Mouse (Mus musculus): ENCODE data around the gene Cisd2. TPM values are rescaled to one million over a fixed set of nuclear protein-coding genes. Genes with fewer than 3 reads are reported as not detected.

Gene Cisd2
- polyA plus RNA-seq (2014; fragmentation: Illumina TruSeq; extraction: RNeasy Lipid Tissue Mini Kit (QIAGEN cat#74804)) = 96.2 TPM

DNA sequence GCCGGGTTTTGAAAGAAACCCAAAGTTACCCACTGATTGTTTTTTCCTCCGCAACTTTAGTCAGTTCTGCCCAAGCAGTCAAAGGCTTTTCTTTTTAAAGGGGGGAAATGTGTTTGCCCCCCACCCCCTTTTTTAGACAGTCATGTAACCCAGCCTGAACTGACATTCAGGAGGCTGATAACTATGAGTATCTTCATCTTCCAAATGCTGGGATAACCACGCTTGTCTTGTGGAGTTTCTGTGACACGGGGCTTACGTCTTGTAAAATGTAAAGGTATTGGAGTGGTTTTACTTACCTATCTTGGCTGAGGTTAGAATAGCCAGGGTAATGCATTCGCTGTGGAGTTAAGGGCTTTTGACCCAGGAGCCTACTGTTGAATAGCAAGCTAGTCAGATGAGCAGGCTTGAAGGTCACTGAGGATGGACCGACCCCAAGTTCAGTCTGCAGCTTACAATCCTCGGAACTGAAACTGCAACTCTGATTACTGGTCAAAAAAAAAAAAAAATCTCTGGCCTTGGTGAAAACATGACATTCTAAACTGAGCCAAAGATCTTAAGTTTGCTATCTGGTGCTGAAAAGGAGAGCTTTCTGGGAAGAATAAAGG, at the start of gene Cisd2:
Gene Cisd2 (minus strand): TSS at position 318 of the 605 bp plus-strand sequence.

DNA sequence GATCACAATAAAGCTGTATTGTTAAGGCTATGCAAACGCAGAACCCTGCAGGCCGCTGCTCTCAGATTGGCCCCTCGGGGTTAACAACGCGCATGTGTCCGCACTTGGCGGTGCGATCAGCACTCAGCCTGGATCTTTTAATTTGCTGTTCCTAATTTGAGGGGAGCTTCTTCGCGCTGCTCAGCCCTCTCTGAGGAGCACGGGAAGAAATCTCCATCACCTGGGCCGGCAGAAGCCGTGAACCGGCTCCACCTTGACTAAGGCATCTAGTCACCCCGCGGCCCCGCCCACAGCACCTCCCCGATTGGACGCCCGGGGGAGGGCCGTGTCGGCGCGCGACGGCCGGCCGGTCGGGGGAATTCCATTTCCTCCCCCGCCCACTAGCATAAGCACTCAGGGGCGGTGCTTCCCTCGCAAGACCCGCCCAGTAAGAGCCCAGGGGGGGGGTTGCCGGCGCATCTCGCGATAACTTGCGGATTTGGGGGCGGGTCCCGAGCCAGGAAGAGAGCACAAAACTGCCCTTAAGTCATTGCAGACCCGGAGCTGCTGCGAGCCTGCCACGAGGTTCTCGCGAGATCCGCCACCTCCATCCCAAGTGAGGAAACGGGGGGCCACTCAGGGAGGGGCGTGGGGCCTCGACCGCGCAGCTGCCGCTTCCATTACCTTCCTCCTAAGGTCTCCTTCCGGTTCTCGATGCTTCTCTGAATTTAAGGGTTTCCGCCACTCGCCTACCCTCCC, 14.2 kb upstream of the Cisd2 start, which contains the start of gene Ube2d3:
Gene Ube2d3 (plus strand): TSS at position 392 of the 738 bp plus-strand sequence.

Other genes starting within 250 kb of the Cisd2 start
- gene Cenpe, start 211.4 kb downstream of the Cisd2 start, polyA plus RNA-seq (2014; fragmentation: Illumina TruSeq; extraction: RNeasy Lipid Tissue Mini Kit (QIAGEN cat#74804)) = 31.0 TPM
- 4.2 TPM for gene Bdh2, start 142.7 kb downstream of the Cisd2 start, polyA plus RNA-seq (2014; fragmentation: Illumina TruSeq; extraction: RNeasy Lipid Tissue Mini Kit (QIAGEN cat#74804))
- gene Slc9b2, start 116.2 kb downstream of the Cisd2 start, polyA plus RNA-seq (2014; fragmentation: Illumina TruSeq; extraction: RNeasy Lipid Tissue Mini Kit (QIAGEN cat#74804)) = 2.7 TPM
- gene Slc9b1, start 75.9 kb downstream of the Cisd2 start, polyA plus RNA-seq (2014; fragmentation: Illumina TruSeq; extraction: RNeasy Lipid Tissue Mini Kit (QIAGEN cat#74804)) = 3.0 TPM
- 1,779 TPM for gene Ube2d3, start 14.2 kb upstream of the Cisd2 start, polyA plus RNA-seq (2014; fragmentation: Illumina TruSeq; extraction: RNeasy Lipid Tissue Mini Kit (QIAGEN cat#74804))
- 22.8 TPM for gene Manba, start 61.7 kb upstream of the Cisd2 start, polyA plus RNA-seq (2014; fragmentation: Illumina TruSeq; extraction: RNeasy Lipid Tissue Mini Kit (QIAGEN cat#74804))